Mouse (Mus musculus) G1E (cell line): ENCODE measurements around the gene Gm9736. TPM values are rescaled to one million over a fixed set of nuclear protein-coding genes. Genes with fewer than 3 reads are reported as not detected.
"Not testable (repeated sequence)": the region's sequence is repeated elsewhere in the genome, so short reads cannot be mapped to it uniquely, and the experiment has no call there.

ENCODE experiments used
- ATAC-seq: 2 replicates; pipeline ENCODE4 v1.8.0; 2016; ENCODE audit warnings: mild to moderate bottlenecking; ENCODE audit not compliant: insufficient number of reproducible peaks, poor library complexity, low FRiP score, severe bottlenecking; ENCODE audit errors: extremely low read depth
- DNase-seq: peaks from one replicate; pipeline ENCODE4 v3.0.0; 2012; ENCODE audit warnings: low spot score
- H3K27me3 ChIP-seq: 2 replicates; pipeline ENCODE4 v1.6.1; 2012; ENCODE audit warnings: mild to moderate bottlenecking, low read length, inconsistent platforms; ENCODE audit not compliant: insufficient read depth
- H3K36me3 ChIP-seq: replicated peaks from 2 replicates; pipeline ENCODE3; 2012; ENCODE audit warnings: mild to moderate bottlenecking, inconsistent platforms
- H3K4me1 ChIP-seq: 2 replicates; pipeline ENCODE4 v1.6.1; 2012; ENCODE audit warnings: low read depth, low read length, inconsistent platforms, mixed read lengths; ENCODE audit not compliant: insufficient read depth
- H3K4me3 ChIP-seq: 2 replicates; pipeline ENCODE4 v1.5.1; 2012; ENCODE audit warnings: low read depth, mild to moderate bottlenecking, inconsistent platforms, low read length, moderate library complexity, mixed read lengths
- H3K9me3 ChIP-seq: replicated peaks from 2 replicates; pipeline ENCODE4 v1.6.1; 2012; ENCODE audit warnings: inconsistent platforms
- CTCF ChIP-seq: IDR thresholded peaks from 2 replicates; pipeline ENCODE4 v1.5.1; 2012; ENCODE audit warnings: low read depth, low read length, inconsistent platforms, mixed read lengths
- GATA1 ChIP-seq: IDR thresholded peaks from 2 replicates; pipeline ENCODE4 v1.6.1; 2012; ENCODE audit warnings: borderline replicate concordance, low read length, inconsistent platforms, mixed read lengths
- GATA2 ChIP-seq: IDR thresholded peaks from 2 replicates; pipeline ENCODE4 v1.6.1; 2012; ENCODE audit warnings: low read depth, low read length, inconsistent platforms, borderline replicate concordance
- POLR2AphosphoS5 ChIP-seq: IDR thresholded peaks from 2 replicates; pipeline ENCODE4 v1.6.1; 2012; ENCODE audit warnings: low read depth, low read length, inconsistent platforms; ENCODE audit not compliant: insufficient replicate concordance
- TAL1 ChIP-seq: conservative IDR thresholded peaks from 2 replicates; pipeline ENCODE4 v1.6.1; 2012; ENCODE audit warnings: low read depth, low read length, inconsistent platforms, mixed read lengths
- polyA plus RNA-seq: library from polyadenylated mRNA; stranded (reverse); fragments of >175 nt; gene quantifications from 2 replicates; pipeline ENCODE4 v1.2.3, GENCODE M21; 2012
- total RNA-seq, 2 experiments: library from RNA; stranded (forward) in 1 of 2; stranded (reverse) in 1 of 2; fragments of 200-1000 nt in 1 of 2; fragments of >200 nt in 1 of 2; fragmentation: Nextera tagmentation in 1 of 2; gene quantifications; 2 replicates each; pipeline ENCODE4 v1.2.3; 2014 to 2017

Gm9736 gene
- total RNA-seq (2014; fragmentation: Nextera tagmentation) = not detected in 2 replicates
- total RNA-seq (2017) = 0.22 TPM in 1 of 2 replicates, not detected in the other
- not detected in 2 replicates for polyA plus RNA-seq

- ATAC-seq, H3K4me3 ChIP-seq, H3K36me3 ChIP-seq, H3K4me1 ChIP-seq, H3K27me3 ChIP-seq, H3K9me3 ChIP-seq, DNase-seq: not testable (repeated sequence)
These were observed at the start of gene Gm9736 for GRCm38 (mm10) chr10:77751254-77751653. Gene Gm9736, minus strand, starts transcription at chr10:77751354.

- Histone ChIP-seq H3K36me3 (no peaks in the 10 kb centered on the region), H3K27me3 (peaks cover 11% of the 10 kb centered on the region; the same call in 1 of the 2 replicates), H3K4me3 (no peak within 1 kb of the TSS), H3K9me3 (no peaks in the 10 kb centered on the region), H3K4me1 (no peaks in the 10 kb centered on the region)
- ATAC-seq (no peak), DNase-seq (no peak)
- TF ChIP-seq POLR2AphosphoS5 = no peak
- no peak for TF ChIP-seq CTCF
- TF ChIP-seq GATA2 = no peak
- TF ChIP-seq TAL1 = no peak
- no peak for TF ChIP-seq GATA1
These were observed 47.9 kb upstream of the Gm9736 start, which contains the start of gene Gm19668 for GRCm38 (mm10) chr10:77798921-77799508. Gene Gm19668, minus strand, starts transcription at chr10:77799133.

- DNase-seq = not testable (repeated sequence)
- peaks cover 11% of the 10 kb centered on the region; the same call in 1 of the 2 replicates for H3K27me3 ChIP-seq
These were observed 47.2 kb upstream of the Gm9736 start for GRCm38 (mm10) chr10:77798164-77798920.

GRCm38 (mm10) chr10:77797677-77798076 is 46.5 kb upstream of the Gm9736 start:
- peaks cover 11% of the 10 kb centered on the region; the same call in 1 of the 2 replicates for H3K27me3 ChIP-seq
- TF ChIP-seq CTCF (no peak), GATA2 (no peak), POLR2AphosphoS5 (no peak), GATA1 (no peak), TAL1 (no peak)
- ATAC-seq (no peak), DNase-seq (no peak)
- H3K4me1 ChIP-seq = no peaks in the 10 kb centered on the region
- no peaks in the 10 kb centered on the region for H3K36me3 ChIP-seq
- no peak overlapping the region for H3K4me3 ChIP-seq
- H3K9me3 ChIP-seq = no peaks in the 10 kb centered on the region

More at GRCm38 (mm10) chr10:77798164-77798920, 47.2 kb upstream of the Gm9736 start:
- ATAC-seq, H3K9me3 ChIP-seq, H3K36me3 ChIP-seq, H3K4me3 ChIP-seq, H3K4me1 ChIP-seq: not testable (repeated sequence)

GRCm38 (mm10) chr10:77794976-77795375 is 43.8 kb upstream of the Gm9736 start, which contains the start of gene Gm9639:
Gene Gm9639, minus strand, starts transcription at chr10:77795076.
- ATAC-seq (no peak), DNase-seq (no peak)
- peaks cover 7% of the 10 kb centered on the region; the same call in 1 of the 2 replicates for H3K27me3 ChIP-seq
- no peak within 1 kb of the TSS for H3K4me3 ChIP-seq
- H3K36me3 ChIP-seq = no peaks in the 10 kb centered on the region
- TF ChIP-seq POLR2AphosphoS5 = no peak
- no peak for TF ChIP-seq CTCF
- no peak for TF ChIP-seq GATA2
- no peak for TF ChIP-seq TAL1
- TF ChIP-seq GATA1 = no peak
- H3K9me3 ChIP-seq = no peaks in the 10 kb centered on the region
- no peaks in the 10 kb centered on the region for H3K4me1 ChIP-seq

GRCm38 (mm10) chr10:77788621-77789020 is 37.5 kb upstream of the Gm9736 start:
- ATAC-seq (no peak), DNase-seq (no peak)
- H3K27me3 ChIP-seq = no peaks in the 10 kb centered on the region
- H3K4me3 ChIP-seq = no peak overlapping the region
- H3K9me3 ChIP-seq = no peaks in the 10 kb centered on the region
- TF ChIP-seq GATA2 (no peak), CTCF (no peak), GATA1 (no peak), POLR2AphosphoS5 (no peak), TAL1 (no peak)
- no peaks in the 10 kb centered on the region for H3K36me3 ChIP-seq
- no peaks in the 10 kb centered on the region for H3K4me1 ChIP-seq

GRCm38 (mm10) chr10:77787876-77788275 is 36.7 kb upstream of the Gm9736 start, which contains the start of gene Gm7137:
Gene Gm7137, minus strand, starts transcription at chr10:77788200.
- not testable (repeated sequence) for ATAC-seq

GRCm38 (mm10) chr10:77783396-77783795 is 32.2 kb upstream of the Gm9736 start:
- H3K9me3 ChIP-seq, H3K36me3 ChIP-seq, H3K27me3 ChIP-seq, DNase-seq, H3K4me3 ChIP-seq, H3K4me1 ChIP-seq, ATAC-seq: not testable (repeated sequence)

More at GRCm38 (mm10) chr10:77787876-77788275, 36.7 kb upstream of the Gm9736 start, which contains the start of gene Gm7137:
- H3K27me3 ChIP-seq, H3K4me1 ChIP-seq, H3K4me3 ChIP-seq, DNase-seq, H3K9me3 ChIP-seq, H3K36me3 ChIP-seq: not testable (repeated sequence)

GRCm38 (mm10) chr10:77782442-77782841 is 31.3 kb upstream of the Gm9736 start, which contains the start of gene Gm3250:
Gene Gm3250, minus strand, starts transcription at chr10:77782542.
- not testable (repeated sequence) for ATAC-seq, H3K27me3 ChIP-seq, H3K4me3 ChIP-seq, H3K4me1 ChIP-seq, DNase-seq, H3K9me3 ChIP-seq, H3K36me3 ChIP-seq
